Mouse (Mus musculus) erythroblast, embryonic 14.5 days (primary cell): ENCODE data around the gene Txn2.

Experiments used
- GATA1 ChIP-seq: IDR thresholded peaks from 2 replicates; pipeline ENCODE4 v1.6.1; 2012; ENCODE audit warnings: low read length, inconsistent platforms, mixed read lengths
- TAL1 ChIP-seq: IDR thresholded peaks from 3 replicates; pipeline ENCODE4 v1.6.1; 2012; ENCODE audit warnings: low read length, inconsistent platforms, mixed read lengths

GRCm38 (mm10) chr15:77885945-77886344, 42.9 kb downstream of the Txn2 start:
- TF ChIP-seq TAL1: no peak
- TF ChIP-seq GATA1: no peak
